Mouse (Mus musculus): Measurements from ENCODE around the gene Crtc2. TPM values are rescaled to one million over a fixed set of nuclear protein-coding genes. Genes with fewer than 3 reads are reported as not detected.
A peak's percentile ranks its signal among the peaks of the same experiment; 100 is the strongest.

The Crtc2 gene
- total RNA-seq, 2 experiments from 2014 or later, result 10.8 to 45.4 TPM

DNA sequence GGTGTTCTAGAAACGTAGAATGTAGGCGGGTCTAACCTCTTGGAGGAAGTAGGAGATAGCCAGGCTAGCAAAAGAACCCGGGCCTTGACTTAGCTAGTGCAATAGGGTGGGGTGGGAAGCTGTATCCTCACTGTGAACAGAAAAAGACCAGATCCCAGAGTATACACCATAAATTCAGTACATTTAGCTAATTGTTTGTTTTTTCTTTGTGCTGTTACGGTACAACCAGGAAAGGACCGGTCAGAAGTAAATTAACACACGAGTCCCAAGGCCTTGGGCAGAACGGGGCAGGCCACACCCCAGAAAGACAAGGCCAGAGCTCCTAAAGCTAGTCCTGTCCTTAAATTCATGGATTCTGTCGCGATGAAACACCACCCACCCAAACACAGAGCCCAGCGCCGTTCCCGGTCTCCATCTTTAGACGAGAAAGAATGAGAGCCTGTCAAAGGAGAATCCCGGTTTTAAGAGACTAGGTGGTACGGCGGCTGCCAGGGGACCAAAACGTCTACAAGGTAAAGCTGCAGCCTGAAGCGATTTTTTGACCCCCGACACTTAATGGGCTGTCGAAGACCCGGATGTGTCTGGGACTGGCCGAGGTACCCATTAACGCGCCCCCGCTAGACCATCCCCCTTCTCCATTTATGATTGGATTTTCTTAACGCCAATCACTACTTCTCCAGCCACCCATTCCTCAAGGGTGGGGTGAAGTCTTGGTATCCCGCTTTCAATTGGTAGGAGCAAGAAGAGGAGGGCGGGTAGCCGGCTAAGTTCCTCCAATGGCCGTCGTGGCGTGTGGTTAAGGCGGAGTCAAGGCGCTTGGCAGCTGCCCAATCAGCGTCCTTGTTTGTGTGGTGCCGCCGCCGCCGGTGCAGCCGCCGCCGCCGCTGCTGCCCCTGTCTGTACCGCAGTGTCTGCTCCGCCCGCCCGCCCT lies 38.6 kb downstream of the Crtc2 start, which contains the start of gene Gatad2b:
Gene Gatad2b (plus strand): TSS at position 834 of the 931 bp plus-strand sequence.
- ATAC-seq (replicated peaks; ENCODE audit: low FRiP score, low TSS enrichment, poor library complexity, severe bottlenecking), result peak; percentile 99

DNA sequence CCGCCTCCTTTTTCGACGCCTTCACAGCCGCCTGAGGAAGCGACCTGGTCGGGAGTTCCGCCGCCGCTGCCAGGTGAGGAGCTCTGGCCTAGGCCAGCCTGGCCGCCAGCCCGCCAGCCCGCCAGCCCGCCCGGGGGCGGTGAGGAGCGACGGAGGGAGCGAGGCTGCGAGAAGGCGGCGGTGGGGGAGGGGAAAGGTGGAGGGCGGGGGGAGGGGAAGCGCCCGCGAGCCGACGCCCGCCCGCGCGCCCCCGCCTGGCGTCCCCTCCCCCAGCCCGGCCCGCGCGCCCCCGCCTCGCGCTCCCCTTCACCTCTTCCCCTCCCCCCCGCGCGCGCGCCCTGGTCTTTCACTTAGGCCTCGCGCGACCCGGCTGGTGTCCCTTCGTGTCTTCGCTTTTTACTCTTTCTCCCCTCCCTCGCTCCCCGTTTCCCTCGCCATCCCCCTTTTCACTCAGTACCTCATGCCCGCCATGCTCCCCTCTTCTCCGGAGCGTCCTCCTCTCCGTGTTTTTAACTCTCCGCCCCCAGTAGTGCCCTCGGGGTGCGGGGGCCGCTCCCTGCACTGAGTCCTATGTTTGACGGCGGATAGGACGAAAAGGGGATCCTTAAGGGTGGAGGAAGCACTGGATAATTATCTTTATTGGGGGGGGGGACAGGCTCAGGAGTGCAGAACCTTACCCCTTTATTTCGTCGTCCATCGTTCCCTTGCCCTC lies 39.5 kb downstream of the Crtc2 start:
- ATAC-seq (replicated peaks; ENCODE audit: low FRiP score, low TSS enrichment, poor library complexity, severe bottlenecking), result 0 out of 2 replicates have a peak, but pooled peaks have one; percentile 27

- no peak for ATAC-seq (replicated peaks; ENCODE audit: low FRiP score, low TSS enrichment, poor library complexity, severe bottlenecking)
These were observed 40.1 kb downstream of the Crtc2 start for GRCm38 (mm10) chr3:90294064-90294440.

DNA sequence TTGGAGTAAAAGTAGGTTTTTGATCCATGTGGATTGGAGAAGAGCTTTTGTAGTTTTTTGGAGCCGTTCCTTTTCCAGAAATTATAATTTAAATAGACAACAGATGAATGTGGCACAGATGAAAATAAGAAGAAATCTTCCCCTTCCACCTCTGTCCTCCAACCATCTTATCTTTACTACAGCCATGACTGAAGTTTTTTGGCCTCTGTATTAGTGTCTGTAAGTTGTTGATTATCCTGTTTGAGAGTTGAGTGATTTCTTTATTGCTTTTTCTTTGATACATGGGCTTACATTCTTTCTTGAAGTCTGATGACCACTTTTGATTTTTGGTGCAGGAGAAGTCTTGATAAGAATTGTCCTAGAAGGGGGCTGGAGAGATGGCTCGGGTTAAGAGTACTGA lies 40.7 kb downstream of the Crtc2 start:
- ATAC-seq (replicated peaks; ENCODE audit: low FRiP score, low TSS enrichment, poor library complexity, severe bottlenecking), result peak; percentile 20; the same call in 1 of the 2 replicates

DNA sequence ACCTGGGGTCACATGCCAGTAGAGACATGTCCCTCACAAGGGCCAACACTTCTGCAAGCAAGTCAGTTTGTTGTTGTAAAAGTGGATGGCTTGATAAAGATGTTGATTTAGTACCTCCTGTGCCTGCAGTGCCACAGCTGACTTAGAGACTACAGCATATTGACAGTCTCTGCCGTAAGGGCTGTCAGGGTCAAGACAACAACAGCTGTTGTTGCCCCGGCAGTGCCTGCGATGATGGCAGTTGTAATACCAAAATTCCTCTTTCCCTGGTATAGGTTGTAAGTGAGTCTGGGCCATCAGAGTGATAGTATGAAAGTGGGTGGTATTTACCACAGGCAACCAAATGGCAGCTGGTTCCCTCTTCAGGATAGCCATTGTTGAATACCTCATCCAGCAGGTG lies 51.8 kb downstream of the Crtc2 start:
- ATAC-seq (replicated peaks; ENCODE audit: low FRiP score, low TSS enrichment, poor library complexity, severe bottlenecking), result no peak

DNA sequence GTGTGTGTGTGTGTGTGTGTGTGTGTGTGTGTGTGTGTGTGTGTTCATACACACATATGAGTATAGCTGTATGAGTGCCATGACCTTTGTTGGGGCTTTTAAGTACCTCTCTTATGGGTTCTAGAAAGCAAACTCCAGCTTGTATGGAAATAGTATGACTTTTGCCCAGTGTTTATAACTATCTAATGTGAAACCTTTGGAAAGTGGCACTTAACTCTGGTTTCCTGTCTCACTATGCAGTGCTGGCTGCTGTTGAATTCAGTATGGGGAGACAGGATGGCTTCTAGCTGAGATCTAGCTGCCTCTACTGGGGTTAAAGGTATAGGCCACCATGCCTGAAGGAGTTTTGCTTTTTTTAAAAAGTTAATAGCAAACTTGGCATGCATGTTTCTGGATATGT lies 55.6 kb downstream of the Crtc2 start:
- ATAC-seq (replicated peaks; ENCODE audit: low FRiP score, low TSS enrichment, poor library complexity, severe bottlenecking), result no peak

DNA sequence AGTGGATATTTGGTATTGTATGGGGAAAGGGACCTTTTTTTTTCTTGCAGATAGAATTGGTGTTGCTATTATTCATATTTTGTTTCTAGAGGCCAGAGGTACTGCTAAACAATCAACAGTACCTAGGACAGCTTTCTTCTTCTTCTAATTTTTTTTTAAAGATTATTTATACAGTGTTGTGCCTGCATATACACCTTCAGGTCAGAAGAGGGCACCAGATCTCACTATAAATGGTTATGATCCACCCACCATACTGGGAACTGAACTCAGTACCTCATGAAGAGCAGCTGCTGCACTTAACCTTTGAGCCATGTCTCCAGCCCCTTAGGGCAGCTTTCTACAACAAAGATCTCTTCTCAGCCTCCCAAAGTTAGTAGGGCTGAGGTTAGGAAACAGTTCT lies 59.4 kb downstream of the Crtc2 start:
- ATAC-seq (replicated peaks; ENCODE audit: low FRiP score, low TSS enrichment, poor library complexity, severe bottlenecking), result peak; percentile 71

Other genes with a start within 250 kb of the Crtc2 start
- gene 4933434E20Rik, start 202.5 kb upstream of the Crtc2 start, total RNA-seq (2014; fragmentation: Nextera tagmentation), result 47.5 and 67.7 TPM in 2 replicates
- gene 4933434E20Rik, start 202.5 kb upstream of the Crtc2 start, total RNA-seq (2017), result 42.7 and 55.0 TPM in 2 replicates
- 319 and 326 TPM in 2 replicates for gene Ubap2l, start 201.5 kb upstream of the Crtc2 start, total RNA-seq (2014; fragmentation: Nextera tagmentation)
- 151 and 159 TPM in 2 replicates for gene Ubap2l, start 201.5 kb upstream of the Crtc2 start, total RNA-seq (2017)
- 192 and 222 TPM in 2 replicates for gene Tpm3, start 181.5 kb upstream of the Crtc2 start, total RNA-seq (2014; fragmentation: Nextera tagmentation)
- 375 and 390 TPM in 2 replicates for gene Tpm3, start 181.5 kb upstream of the Crtc2 start, total RNA-seq (2017)
- 0.05 TPM in 1 of 2 replicates, not detected in the other for gene Nup210l, start 150.0 kb upstream of the Crtc2 start, total RNA-seq (2014; fragmentation: Nextera tagmentation)
- not detected in 2 replicates for gene Nup210l, start 150.0 kb upstream of the Crtc2 start, total RNA-seq (2017)
- gene Rps27, start 40.5 kb upstream of the Crtc2 start, total RNA-seq (2014; fragmentation: Nextera tagmentation), result 6,200 and 6,584 TPM in 2 replicates
- gene Rps27, start 40.5 kb upstream of the Crtc2 start, total RNA-seq (2017), result 4,833 and 5,025 TPM in 2 replicates
- gene Rab13, start 40.5 kb upstream of the Crtc2 start, total RNA-seq (2014; fragmentation: Nextera tagmentation), result 4.0 TPM in 1 of 2 replicates, not detected in the other
- 0.38 and 0.72 TPM in 2 replicates for gene Rab13, start 40.5 kb upstream of the Crtc2 start, total RNA-seq (2017)
- gene Jtb, start 22.6 kb upstream of the Crtc2 start, total RNA-seq (2014; fragmentation: Nextera tagmentation), result 72.0 and 95.1 TPM in 2 replicates
- 38.3 and 48.5 TPM in 2 replicates for gene Jtb, start 22.6 kb upstream of the Crtc2 start, total RNA-seq (2017)
- not detected in 2 replicates for gene Creb3l4, start 10.7 kb upstream of the Crtc2 start, total RNA-seq (2014; fragmentation: Nextera tagmentation)
- gene Creb3l4, start 10.7 kb upstream of the Crtc2 start, total RNA-seq (2017), result not detected in 2 replicates
- gene Slc39a1, start 6.0 kb upstream of the Crtc2 start, total RNA-seq (2014; fragmentation: Nextera tagmentation), result 21.9 and 23.2 TPM in 2 replicates
- gene Slc39a1, start 6.0 kb upstream of the Crtc2 start, total RNA-seq (2017), result 27.2 and 36.8 TPM in 2 replicates
- gene Dennd4b, start 11.0 kb downstream of the Crtc2 start, total RNA-seq (2014; fragmentation: Nextera tagmentation), result 32.4 and 33.3 TPM in 2 replicates
- 7.0 and 21.5 TPM in 2 replicates for gene Dennd4b, start 11.0 kb downstream of the Crtc2 start, total RNA-seq (2017)
- gene Gatad2b, start 39.0 kb downstream of the Crtc2 start, total RNA-seq (2014; fragmentation: Nextera tagmentation), result 65.5 and 68.0 TPM in 2 replicates
- gene Gatad2b, start 39.0 kb downstream of the Crtc2 start, total RNA-seq (2017), result 23.8 and 28.5 TPM in 2 replicates
- 1.7 and 7.3 TPM in 2 replicates for gene Slc27a3, start 135.8 kb downstream of the Crtc2 start, total RNA-seq (2014; fragmentation: Nextera tagmentation)
- gene Slc27a3, start 135.8 kb downstream of the Crtc2 start, total RNA-seq (2017), result 0.28 and 0.72 TPM in 2 replicates
- 39.0 and 39.3 TPM in 2 replicates for gene Ints3, start 179.5 kb downstream of the Crtc2 start, total RNA-seq (2014; fragmentation: Nextera tagmentation)
- 16.4 and 23.2 TPM in 2 replicates for gene Ints3, start 179.5 kb downstream of the Crtc2 start, total RNA-seq (2017)
- 0.22 TPM in 1 of 2 replicates, not detected in the other for gene Npr1, start 211.7 kb downstream of the Crtc2 start, total RNA-seq (2014; fragmentation: Nextera tagmentation)
- gene Npr1, start 211.7 kb downstream of the Crtc2 start, total RNA-seq (2017), result not detected in 2 replicates
- 113 and 117 TPM in 2 replicates for gene Ilf2, start 222.0 kb downstream of the Crtc2 start, total RNA-seq (2014; fragmentation: Nextera tagmentation)
- 236 and 240 TPM in 2 replicates for gene Ilf2, start 222.0 kb downstream of the Crtc2 start, total RNA-seq (2017)
- 37.0 and 38.1 TPM in 2 replicates for gene Snapin, start 236.9 kb downstream of the Crtc2 start, total RNA-seq (2014; fragmentation: Nextera tagmentation)
- 19.5 and 48.6 TPM in 2 replicates for gene Snapin, start 236.9 kb downstream of the Crtc2 start, total RNA-seq (2017)